23 mouse cellular contexts compared by ENCODE assay signal in the genomic region with DNA sequence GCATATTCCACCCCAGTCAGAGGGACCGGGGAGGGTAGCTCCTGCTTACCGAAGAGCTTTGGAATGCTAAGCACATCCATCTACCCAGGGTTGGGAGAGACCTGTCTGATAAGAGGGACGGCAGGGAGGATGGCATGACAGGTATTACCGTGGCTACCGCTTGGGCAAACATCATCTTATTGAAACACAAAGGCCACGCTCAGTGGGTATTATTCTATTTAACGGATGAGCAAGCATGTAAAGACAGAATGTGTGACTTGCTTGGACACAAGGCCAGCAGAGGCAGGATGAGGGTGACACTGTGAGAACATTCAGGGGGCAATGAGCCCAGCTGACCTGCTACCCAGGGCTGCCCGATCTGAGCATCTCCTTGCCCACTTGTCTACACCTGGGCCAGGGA. TPM values are rescaled to one million over a fixed set of nuclear protein-coding genes. Genes with fewer than 3 reads are reported as not detected.
"Had no signal": no experiment of that assay in that cellular context is flagged by ENCODE, and none has a peak within 500 bp of the region (broad histone marks: within the 10 kb centered on the region; RNA-seq: fewer than 3 reads in every experiment).

No protein-coding gene starts in this region.

- H3K9me3 ChIP-seq: limb, embryonic 10.5 days; limb, embryonic 13.5 days; liver, embryonic 12.5 days; liver, embryonic 15.5 days; lung, embryonic 15.5 days; megakaryocyte, embryonic 14.5 days; midbrain, embryonic 12.5 days had no signal

- H3K27me3 ChIP-seq: liver, embryonic 15.5 days; lung, embryonic 15.5 days had no signal

- ATAC-seq: inflammation-experienced regulatory T-cells, adult 6 months; intestine, embryonic 16.5 days; liver, embryonic 12.5 days had no signal

- H3K9ac ChIP-seq: limb, embryonic 13.5 days; liver, embryonic 12.5 days; liver, embryonic 15.5 days; lung, embryonic 15.5 days; midbrain, embryonic 12.5 days had no signal

- H3K36me3 ChIP-seq: limb, embryonic 10.5 days; limb, embryonic 13.5 days; liver, embryonic 12.5 days; liver, embryonic 15.5 days; lung, embryonic 15.5 days had no signal

- H3K4me1 ChIP-seq: limb, embryonic 13.5 days; liver, embryonic 12.5 days; liver, embryonic 15.5 days; lung, embryonic 15.5 days had no signal

- H3K27ac ChIP-seq: limb, embryonic 10.5 days; limb, embryonic 13.5 days; liver, embryonic 12.5 days; liver, embryonic 15.5 days; lung, embryonic 15.5 days; midbrain, embryonic 12.5 days; stomach, postnatal 0 days had no signal

- H3K4me3 ChIP-seq: limb, embryonic 10.5 days; limb, embryonic 13.5 days; liver, embryonic 12.5 days; liver, embryonic 15.5 days; lung, embryonic 15.5 days; megakaryocyte, embryonic 14.5 days; midbrain, embryonic 12.5 days; myocyte had no signal

- H3K4me2 ChIP-seq: limb, embryonic 13.5 days; liver, embryonic 12.5 days; liver, embryonic 15.5 days; lung, embryonic 15.5 days; midbrain, embryonic 12.5 days had no signal

- DNase-seq: kidney, adult 18-20 months; kidney, adult 9 months; kidney, postnatal 14 days; kidney, postnatal 4 days; liver; lung, adult 18-20 months; lung, postnatal 10 days; lung, postnatal 36 days; right cerebral cortex, postnatal 4 days; thymus, adult 2 months; thymus, postnatal 14 days; thymus, postnatal 4 days had no signal

RNA-seq across cellular contexts. Expression of a gene that starts 51.1 kb away (rescaled TPM):
- polyA plus RNA-seq: inflammation-experienced regulatory T-cells, adult 6 months; liver, embryonic 15.5 days had no signal
